Mouse (Mus musculus) lung, embryonic 15.5 days (tissue): Measurements from ENCODE around the gene Gm6408. TPM values are rescaled to one million over a fixed set of nuclear protein-coding genes. Genes with fewer than 3 reads are reported as not detected.
"Not testable (repeated sequence)": the region's sequence is repeated elsewhere in the genome, so short reads cannot be mapped to it uniquely, and the experiment has no call there.

Experiments
- ATAC-seq: fragments of 200-750 bp; cut with Nextera tagmentation; 2 replicates; pipeline ENCODE4 v1.8.0; 2017; ENCODE audit warnings: moderate number of reproducible peaks, borderline replicate concordance; ENCODE audit not compliant: low FRiP score, low TSS enrichment; ENCODE audit errors: extremely low read depth
- H3K27ac ChIP-seq: fragments of 300-500 bp; sonication (generic); 2 replicates; pipeline ENCODE4 v1.5.1; 2015; ENCODE audit warnings: moderate library complexity, mild to moderate bottlenecking, inconsistent platforms
- H3K27me3 ChIP-seq: fragments of 300-500 bp; sonication (generic); 2 replicates; pipeline ENCODE4 v1.6.1; 2015; ENCODE audit warnings: inconsistent platforms
- H3K36me3 ChIP-seq: fragments of 300-500 bp; sonication (generic); 2 replicates; pipeline ENCODE4 v1.6.1; 2015; ENCODE audit warnings: inconsistent platforms
- H3K4me1 ChIP-seq: fragments of 300-500 bp; sonication (generic); 2 replicates; pipeline ENCODE4 v1.6.1; 2015; ENCODE audit warnings: inconsistent platforms
- H3K4me2 ChIP-seq: fragments of 300-500 bp; sonication (generic); 2 replicates; pipeline ENCODE4 v1.6.1; 2015; ENCODE audit warnings: inconsistent platforms, mild to moderate bottlenecking, moderate library complexity
- H3K4me3 ChIP-seq: fragments of 300-500 bp; sonication (generic); 2 replicates; pipeline ENCODE4 v1.5.1; 2015; ENCODE audit warnings: mild to moderate bottlenecking, inconsistent platforms
- H3K9ac ChIP-seq: fragments of 300-500 bp; sonication (generic); 2 replicates; pipeline ENCODE4 v1.6.1; 2015; ENCODE audit warnings: inconsistent platforms
- H3K9me3 ChIP-seq: fragments of 300-500 bp; sonication (generic); 2 replicates; pipeline ENCODE4 v1.6.1; 2016; ENCODE audit warnings: inconsistent platforms
- WGBS: fragments of 180-500 bp; shearing (Covaris S2); methylation state at CpG from one replicate; pipeline ENCODE4 v1.1.7; 2015; 5-methylcytosine and 5-hydroxymethylcytosine counted together
- polyA plus RNA-seq: library from polyadenylated mRNA; unstranded; fragments of >200 nt; fragmentation: Nextera tagmentation; extraction: Ambion mirVana; gene quantifications from 2 replicates; pipeline ENCODE4 v1.2.1, GENCODE M21; 2015

Gm6408 gene
- not detected in 2 replicates for polyA plus RNA-seq

GRCm38 (mm10) chr5:146481665-146482064 is at the start of gene Gm6408:
Gene Gm6408, plus strand, starts transcription at chr5:146481965.
- H3K4me1 ChIP-seq, H3K27ac ChIP-seq, H3K36me3 ChIP-seq, H3K4me3 ChIP-seq, H3K27me3 ChIP-seq, H3K9ac ChIP-seq, H3K4me2 ChIP-seq, ATAC-seq, H3K9me3 ChIP-seq: not testable (repeated sequence)
- 75% methylated on average over 3 of the region's 3 CpGs for WGBS

DNA sequence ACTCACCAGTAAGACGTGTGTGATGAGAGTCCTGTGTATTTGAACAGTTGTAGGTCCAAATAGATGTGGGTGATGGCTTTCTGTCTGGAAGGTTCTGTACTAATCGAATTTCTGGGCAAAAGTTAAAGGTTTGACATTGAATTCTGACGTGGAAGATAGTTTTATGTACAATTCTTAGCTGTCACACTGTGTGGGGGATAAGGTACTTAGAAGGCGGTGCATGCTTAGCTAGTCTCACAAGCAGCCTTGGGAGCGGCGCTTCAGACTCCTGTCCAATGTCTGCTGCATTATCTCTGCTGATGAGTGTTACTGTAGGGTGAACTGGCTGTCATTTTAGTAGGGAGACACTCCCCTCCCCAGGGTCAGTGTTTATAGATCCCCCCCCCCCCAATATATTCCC is 49.3 kb upstream of the Gm6408 start:
- Histone ChIP-seq H3K4me2 (no peak overlapping the region), H3K27me3 (no peaks in the 10 kb centered on the region)
- 68% methylated on average over 6 of the region's 6 CpGs for WGBS

DNA sequence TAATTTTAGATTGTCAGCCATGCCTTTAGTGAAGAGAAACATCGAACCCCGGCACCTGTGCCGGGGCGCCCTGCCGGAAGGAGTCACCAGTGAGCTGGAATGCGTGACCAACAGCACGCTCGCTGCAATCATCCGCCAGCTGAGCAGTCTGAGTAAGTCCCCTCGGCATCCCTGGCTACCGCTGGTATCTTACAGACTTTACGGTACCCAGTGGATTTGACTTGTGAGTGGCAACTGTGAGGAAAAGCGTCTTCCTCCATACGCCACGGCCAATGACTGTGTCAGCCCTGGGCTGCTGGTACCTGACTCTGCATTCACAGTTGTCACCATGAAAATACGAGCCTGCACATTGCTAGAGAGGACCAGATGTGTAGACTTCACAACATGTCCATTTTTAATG is 46.4 kb upstream of the Gm6408 start:
- no peaks in the 10 kb centered on the region for H3K27me3 ChIP-seq
- H3K36me3 ChIP-seq = no peaks in the 10 kb centered on the region
- WGBS = 94% methylated on average over 16 of the region's 16 CpGs
- H3K9ac ChIP-seq = no peak overlapping the region
- no peak overlapping the region for H3K27ac ChIP-seq
- no peak for ATAC-seq
- no peak overlapping the region for H3K4me3 ChIP-seq
- H3K4me1 ChIP-seq = no peaks in the 10 kb centered on the region
- H3K4me2 ChIP-seq = no peak overlapping the region
- no peaks in the 10 kb centered on the region for H3K9me3 ChIP-seq

More for the DNA sequence above, 49.3 kb upstream of the Gm6408 start:
- H3K9ac ChIP-seq = no peak overlapping the region
- no peaks in the 10 kb centered on the region for H3K4me1 ChIP-seq
- H3K9me3 ChIP-seq = no peaks in the 10 kb centered on the region
- H3K4me3 ChIP-seq = no peak overlapping the region
- H3K27ac ChIP-seq = no peak overlapping the region
- H3K36me3 ChIP-seq = no peaks in the 10 kb centered on the region
- ATAC-seq = no peak

- no peaks in the 10 kb centered on the region for H3K4me1 ChIP-seq
- H3K27ac ChIP-seq = no peak overlapping the region
- WGBS = 92% methylated on average over 11 of the region's 11 CpGs
- H3K4me3 ChIP-seq = no peak overlapping the region
- no peak overlapping the region for H3K9ac ChIP-seq
- no peaks in the 10 kb centered on the region for H3K27me3 ChIP-seq
- H3K36me3 ChIP-seq = no peaks in the 10 kb centered on the region
- ATAC-seq = no peak
- H3K4me2 ChIP-seq = no peak overlapping the region
- H3K9me3 ChIP-seq = no peaks in the 10 kb centered on the region
These were observed 45.0 kb upstream of the Gm6408 start for GRCm38 (mm10) chr5:146436796-146437195.

- ATAC-seq = no peak
- Histone ChIP-seq H3K27ac (no peak overlapping the region), H3K9me3 (no peaks in the 10 kb centered on the region), H3K27me3 (no peaks in the 10 kb centered on the region), H3K36me3 (no peaks in the 10 kb centered on the region), H3K9ac (no peak overlapping the region), H3K4me1 (no peaks in the 10 kb centered on the region), H3K4me2 (no peak overlapping the region), H3K4me3 (no peak overlapping the region)
- WGBS = 93% methylated on average over 7 of the region's 7 CpGs
These were observed 42.5 kb upstream of the Gm6408 start for GRCm38 (mm10) chr5:146439152-146439781.

GRCm38 (mm10) chr5:146440273-146440672 is 41.5 kb upstream of the Gm6408 start:
- H3K9me3 ChIP-seq = no peaks in the 10 kb centered on the region
- no peak overlapping the region for H3K4me3 ChIP-seq
- no peak overlapping the region for H3K4me2 ChIP-seq
- H3K36me3 ChIP-seq = no peaks in the 10 kb centered on the region
- no peaks in the 10 kb centered on the region for H3K27me3 ChIP-seq
- no peak for ATAC-seq
- H3K4me1 ChIP-seq = no peaks in the 10 kb centered on the region
- no peak overlapping the region for H3K27ac ChIP-seq
- H3K9ac ChIP-seq = no peak overlapping the region
- 90% methylated on average over 5 of the region's 5 CpGs for WGBS

DNA sequence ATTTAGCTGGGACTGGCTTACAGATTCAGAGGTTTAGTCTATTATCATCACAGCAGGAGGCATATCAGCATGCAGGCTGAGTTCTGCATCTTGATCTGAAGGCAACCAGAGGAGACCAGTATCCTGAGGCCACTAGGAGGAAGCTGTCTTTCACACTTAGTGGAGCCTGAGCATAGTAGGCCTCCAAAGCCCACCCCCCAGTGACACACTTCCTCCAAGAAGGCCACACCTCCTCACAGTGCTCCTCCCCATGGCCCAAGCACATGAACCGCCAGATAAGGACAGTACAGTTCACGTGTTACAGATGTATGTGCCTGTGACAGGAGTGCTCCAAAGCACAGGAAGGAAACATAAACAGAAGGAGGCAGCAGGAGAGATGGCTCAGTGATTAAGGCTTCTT is 39.0 kb upstream of the Gm6408 start:
- 48% methylated on average over 2 of the region's 2 CpGs for WGBS

GRCm38 (mm10) chr5:146446633-146447032 is 35.1 kb upstream of the Gm6408 start:
- no peaks in the 10 kb centered on the region for H3K27me3 ChIP-seq
- ATAC-seq = no peak
- 80% methylated on average over 2 of the region's 2 CpGs for WGBS

More for the DNA sequence above, 39.0 kb upstream of the Gm6408 start:
- Histone ChIP-seq H3K27me3 (no peaks in the 10 kb centered on the region), H3K9ac (no peak overlapping the region), H3K4me2 (no peak overlapping the region), H3K4me3 (no peak overlapping the region), H3K4me1 (no peaks in the 10 kb centered on the region), H3K9me3 (no peaks in the 10 kb centered on the region), H3K27ac (no peak overlapping the region), H3K36me3 (no peaks in the 10 kb centered on the region)
- no peak for ATAC-seq

DNA sequence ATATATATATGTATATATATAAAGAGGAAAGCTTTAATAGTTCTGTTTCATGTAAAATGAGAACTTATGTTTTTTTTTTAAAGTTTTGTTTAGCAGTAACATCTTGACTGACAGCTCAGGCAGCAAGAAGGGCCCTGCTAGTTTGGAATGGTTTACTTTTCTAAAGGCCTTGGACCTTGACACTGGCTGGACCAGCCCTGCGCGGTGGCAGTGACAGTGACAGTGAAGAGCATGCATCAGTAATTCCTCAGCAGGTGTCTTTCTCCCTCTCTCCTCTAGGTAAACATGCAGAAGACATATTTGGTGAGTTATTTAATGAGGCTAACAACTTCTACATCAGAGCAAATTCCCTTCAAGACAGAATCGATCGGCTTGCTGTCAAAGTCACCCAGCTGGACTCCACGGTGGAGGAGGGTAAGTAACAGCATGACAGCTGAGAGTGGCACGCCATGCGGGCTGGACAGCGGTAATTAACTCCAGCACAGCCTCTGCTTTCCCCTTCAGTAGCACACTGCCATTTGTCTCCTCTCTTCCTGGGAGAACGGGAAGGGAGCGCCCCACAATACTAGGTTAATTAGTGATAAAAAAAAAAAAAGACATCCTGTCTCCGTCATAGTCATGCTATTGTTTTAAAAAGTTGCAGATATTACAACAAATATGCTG is 30.0 kb upstream of the Gm6408 start:
- Histone ChIP-seq H3K4me3 (no peak overlapping the region), H3K27me3 (no peaks in the 10 kb centered on the region), H3K4me1 (no peaks in the 10 kb centered on the region), H3K9ac (no peak overlapping the region), H3K36me3 (no peaks in the 10 kb centered on the region), H3K4me2 (no peak overlapping the region), H3K9me3 (no peaks in the 10 kb centered on the region), H3K27ac (no peak overlapping the region)
- ATAC-seq = no peak
- WGBS = 72% methylated on average over 11 of the region's 11 CpGs

More at GRCm38 (mm10) chr5:146446633-146447032, 35.1 kb upstream of the Gm6408 start:
- Histone ChIP-seq H3K4me1 (no peaks in the 10 kb centered on the region), H3K4me3 (no peak overlapping the region), H3K9me3 (no peaks in the 10 kb centered on the region), H3K4me2 (no peak overlapping the region), H3K36me3 (no peaks in the 10 kb centered on the region), H3K27ac (no peak overlapping the region), H3K9ac (no peak overlapping the region)

DNA sequence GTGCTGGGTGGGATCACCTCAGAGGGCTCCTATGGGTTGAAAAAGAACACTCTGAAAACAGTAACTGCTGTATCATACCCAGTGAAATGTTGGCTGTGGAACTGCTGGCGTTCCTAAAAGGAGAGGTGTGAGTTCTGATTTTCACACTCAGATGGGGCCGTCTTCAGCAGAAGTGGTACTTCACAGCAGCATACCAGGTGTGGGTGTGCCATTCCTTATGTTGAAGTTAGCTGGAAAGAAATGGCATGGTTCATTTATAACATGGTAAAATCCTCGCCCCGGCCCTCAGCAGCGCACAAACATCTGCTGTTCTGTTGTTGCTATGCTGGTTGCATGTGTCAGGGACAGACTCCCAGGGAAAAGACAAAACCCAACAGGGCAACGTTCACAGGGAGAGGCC is 28.2 kb upstream of the Gm6408 start:
- Histone ChIP-seq H3K4me3 (no peak overlapping the region), H3K27me3 (no peaks in the 10 kb centered on the region)

DNA sequence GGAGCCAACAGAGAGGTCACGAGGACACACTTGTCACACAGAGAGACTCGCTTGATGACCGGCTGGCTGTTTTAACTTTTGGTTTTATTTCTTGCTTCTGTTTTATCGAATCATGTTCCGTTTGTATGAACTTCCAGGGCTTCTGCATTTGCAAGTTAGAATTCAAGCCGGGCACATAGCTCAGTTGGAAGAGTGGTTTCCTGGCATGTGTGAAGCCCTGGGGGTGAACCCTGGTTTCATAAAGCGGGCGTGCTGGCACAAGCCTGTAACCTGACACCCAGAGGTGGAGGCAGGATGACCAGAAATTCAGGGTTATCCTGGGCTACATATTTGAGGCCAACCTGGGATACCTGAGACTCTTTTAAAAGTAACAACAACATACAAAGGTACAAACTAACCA is 20.2 kb upstream of the Gm6408 start:
- Histone ChIP-seq H3K9me3 (no peaks in the 10 kb centered on the region), H3K36me3 (no peaks in the 10 kb centered on the region), H3K4me3 (no peak overlapping the region), H3K4me1 (no peaks in the 10 kb centered on the region), H3K9ac (no peak overlapping the region), H3K27ac (no peak overlapping the region), H3K4me2 (no peak overlapping the region), H3K27me3 (no peaks in the 10 kb centered on the region)
- no peak for ATAC-seq
- 61% methylated on average over 8 of the region's 8 CpGs for WGBS

More for the DNA sequence above, 28.2 kb upstream of the Gm6408 start:
- Histone ChIP-seq H3K36me3 (no peaks in the 10 kb centered on the region), H3K27ac (no peak overlapping the region), H3K4me2 (no peak overlapping the region), H3K4me1 (no peaks in the 10 kb centered on the region), H3K9me3 (no peaks in the 10 kb centered on the region), H3K9ac (no peak overlapping the region)
- WGBS = 88% methylated on average over 6 of the region's 6 CpGs
- no peak for ATAC-seq

DNA sequence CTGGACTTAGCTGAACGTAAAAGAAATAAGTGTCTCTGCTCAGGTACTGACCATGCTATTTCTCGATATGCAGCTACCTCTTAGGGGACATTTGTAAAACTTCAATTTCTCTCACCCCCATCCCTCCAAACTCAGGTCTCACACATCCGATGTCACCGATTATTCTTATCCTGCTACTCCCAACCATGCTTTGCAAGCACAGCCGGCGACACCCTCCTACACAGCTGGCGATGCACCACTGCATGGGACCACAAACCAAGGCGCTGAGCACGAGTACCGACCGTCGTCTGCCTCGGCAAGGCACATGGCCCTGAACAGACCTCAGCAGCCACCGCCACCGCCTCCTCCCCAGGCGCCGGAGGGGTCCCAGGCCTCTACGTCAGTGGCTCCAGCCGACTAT is 15.1 kb upstream of the Gm6408 start:
- H3K27me3 ChIP-seq = no peaks in the 10 kb centered on the region

More for the DNA sequence above, 15.1 kb upstream of the Gm6408 start:
- no peak overlapping the region for H3K27ac ChIP-seq
- H3K4me3 ChIP-seq = no peak overlapping the region
- H3K9me3 ChIP-seq = no peaks in the 10 kb centered on the region
- H3K4me1 ChIP-seq = no peaks in the 10 kb centered on the region
- WGBS = 91% methylated on average over 19 of the region's 19 CpGs
- H3K9ac ChIP-seq = no peak overlapping the region
- no peaks in the 10 kb centered on the region for H3K36me3 ChIP-seq
- H3K4me2 ChIP-seq = no peak overlapping the region
- ATAC-seq = no peak
